Mouse (Mus musculus) neural tube, embryonic 11.5 days (tissue): ENCODE data around the gene Myrf. TPM values are rescaled to one million over a fixed set of nuclear protein-coding genes. Genes with fewer than 3 reads are reported as not detected.

Experiments used
- ATAC-seq: fragments of 200-750 bp; cut with Nextera tagmentation; 2 replicates; pipeline ENCODE4 v1.8.0; 2017; ENCODE audit warnings: moderate number of reproducible peaks, mild to moderate bottlenecking, moderate TSS enrichment, moderate library complexity; ENCODE audit not compliant: insufficient read depth, low FRiP score, low TSS enrichment
- DNase-seq: peaks from one replicate; pipeline ENCODE4 v3.0.0-alpha.2; 2015; ENCODE audit warnings: low spot score
- H3K27ac ChIP-seq: fragments of 300-500 bp; sonication (generic); 2 replicates; pipeline ENCODE4 v1.5.1; 2014; ENCODE audit warnings: low read depth, mild to moderate bottlenecking, low read length
- H3K27me3 ChIP-seq: fragments of 300-500 bp; sonication (generic); 2 replicates; pipeline ENCODE4 v1.6.1; 2014; ENCODE audit warnings: mild to moderate bottlenecking, low read length, mixed read lengths; ENCODE audit not compliant: control insufficient read depth, insufficient read depth
- H3K36me3 ChIP-seq: fragments of 300-500 bp; sonication (generic); 2 replicates; pipeline ENCODE4 v1.6.1; 2014; ENCODE audit warnings: mild to moderate bottlenecking, low read length, moderate library complexity, mixed read lengths; ENCODE audit not compliant: control insufficient read depth, insufficient read depth
- H3K4me1 ChIP-seq: fragments of 300-500 bp; sonication (generic); 2 replicates; pipeline ENCODE4 v1.6.1; 2014; ENCODE audit warnings: low read length, mixed read lengths; ENCODE audit not compliant: control insufficient read depth, insufficient read depth
- H3K4me2 ChIP-seq: fragments of 300-500 bp; sonication (generic); 2 replicates; pipeline ENCODE4 v1.6.1; 2014; ENCODE audit warnings: low read depth, mild to moderate bottlenecking, moderate library complexity
- H3K4me3 ChIP-seq: fragments of 300-500 bp; sonication (generic); 2 replicates; pipeline ENCODE4 v1.5.1; 2014; ENCODE audit warnings: low read depth, low read length
- H3K9ac ChIP-seq: fragments of 300-500 bp; sonication (generic); 2 replicates; pipeline ENCODE4 v1.6.1; 2014; ENCODE audit warnings: mild to moderate bottlenecking, low read length
- H3K9me3 ChIP-seq: fragments of 300-500 bp; sonication (generic); 2 replicates; pipeline ENCODE4 v1.6.1; 2016; ENCODE audit warnings: low read length; ENCODE audit not compliant: control insufficient read depth
- WGBS: fragments of 180-500 bp; shearing (Covaris S2); extraction: QIAGEN DNeasy Blood & Tissue Kit; methylation state at CpG from one replicate; pipeline ENCODE4 v1.1.7; 2014; 5-methylcytosine and 5-hydroxymethylcytosine counted together
- polyA plus RNA-seq: library from polyadenylated mRNA; unstranded; fragments of >200 nt; fragmentation: Nextera tagmentation; extraction: Ambion mirVana; gene quantifications from 2 replicates; pipeline ENCODE4 v1.2.1, GENCODE M21; 2014

Myrf gene
- polyA plus RNA-seq, 1 experiment from 2014 or later, result 1.8 TPM

- WGBS, result 71% methylated on average over 6 of the region's 6 CpGs
- H3K4me3 ChIP-seq, result peak overlapping the region; percentile 92; the same call in 1 of the 2 replicates
- no peaks in the 10 kb centered on the region for H3K9me3 ChIP-seq
- peaks cover 10% of the 10 kb centered on the region for H3K36me3 ChIP-seq
- no peaks in the 10 kb centered on the region for H3K27me3 ChIP-seq
- H3K9ac ChIP-seq, result no peak overlapping the region
- ATAC-seq (no peak), DNase-seq (no peak)
- H3K4me2 ChIP-seq, result peak overlapping the region; percentile 82; the same call in 1 of the 2 replicates
- no peak overlapping the region for H3K27ac ChIP-seq
- H3K4me1 ChIP-seq, result peaks cover 13% of the 10 kb centered on the region
Measured at GRCm38 (mm10) chr19:10205051-10205450, 35.5 kb downstream of the Myrf start.

GRCm38 (mm10) chr19:10204616-10205001 lies 35.9 kb downstream of the Myrf start:
- H3K36me3 ChIP-seq, result peaks cover 10% of the 10 kb centered on the region

GRCm38 (mm10) chr19:10203848-10204615 lies 36.5 kb downstream of the Myrf start, which contains the start of the genes Tmem258 and Fen1:
TSS of gene Tmem258 (plus strand) at chr19:10204014.
TSS of gene Fen1 (minus strand) at chr19:10204169.
- DNase-seq, result peak; percentile 91
- H3K36me3 ChIP-seq, result peaks cover 10% of the 10 kb centered on the region

More at GRCm38 (mm10) chr19:10204616-10205001, 35.9 kb downstream of the Myrf start:
- Histone ChIP-seq H3K4me3 (peak overlapping the region; percentile 92), H3K4me2 (peak overlapping the region; percentile 82), H3K27me3 (no peaks in the 10 kb centered on the region), H3K27ac (no peak overlapping the region), H3K9me3 (no peaks in the 10 kb centered on the region), H3K4me1 (peaks cover 13% of the 10 kb centered on the region), H3K9ac (peak overlapping the region; percentile 88)
- WGBS, result 3% methylated on average over 5 of the region's 5 CpGs
- DNase-seq (peak; percentile 31), ATAC-seq (no peak)

GRCm38 (mm10) chr19:10203146-10203847 lies 37.3 kb downstream of the Myrf start:
- H3K27me3 ChIP-seq, result no peaks in the 10 kb centered on the region
- peak overlapping the region; percentile 82 for H3K4me2 ChIP-seq
- DNase-seq (no peak), ATAC-seq (no peak; the same call in 1 of the 2 replicates)
- peak overlapping the region; percentile 63; the same call in 1 of the 2 replicates for H3K27ac ChIP-seq
- peaks cover 6% of the 10 kb centered on the region for H3K36me3 ChIP-seq
- H3K9me3 ChIP-seq, result no peaks in the 10 kb centered on the region
- peak overlapping the region; percentile 88 for H3K9ac ChIP-seq
- 2% methylated on average over 23 of the region's 23 CpGs for WGBS
- H3K4me1 ChIP-seq, result peaks cover 13% of the 10 kb centered on the region
- peak overlapping the region; percentile 92 for H3K4me3 ChIP-seq

More at GRCm38 (mm10) chr19:10203848-10204615, 36.5 kb downstream of the Myrf start, which contains the start of the genes Tmem258 and Fen1:
- H3K27ac ChIP-seq, result peak within 1 kb of the TSS; percentile 63
- peak within 1 kb of the TSS; percentile 82 for H3K4me2 ChIP-seq
- peak within 1 kb of the TSS; percentile 92 for H3K4me3 ChIP-seq
- peak within 1 kb of the TSS; percentile 88 for H3K9ac ChIP-seq
- H3K4me1 ChIP-seq, result peaks cover 13% of the 10 kb centered on the region
- ATAC-seq, result peak; percentile 92
- H3K9me3 ChIP-seq, result no peaks in the 10 kb centered on the region
- under 1% methylated on average over 40 of the region's 40 CpGs for WGBS
- H3K27me3 ChIP-seq, result no peaks in the 10 kb centered on the region

GRCm38 (mm10) chr19:10198723-10199122 lies 41.8 kb downstream of the Myrf start:
- Histone ChIP-seq H3K27ac (no peak overlapping the region), H3K4me2 (no peak overlapping the region), H3K4me3 (no peak overlapping the region), H3K9ac (no peak overlapping the region), H3K27me3 (no peaks in the 10 kb centered on the region), H3K36me3 (peaks cover 16% of the 10 kb centered on the region), H3K9me3 (no peaks in the 10 kb centered on the region), H3K4me1 (peaks cover 8% of the 10 kb centered on the region)
- ATAC-seq (peak; percentile 53; the same call in 1 of the 2 replicates), DNase-seq (peak; percentile 85)
- WGBS, result 30% methylated on average over 3 of the region's 3 CpGs

GRCm38 (mm10) chr19:10198286-10198685 lies 42.3 kb downstream of the Myrf start:
- ATAC-seq (no peak), DNase-seq (no peak)
- Histone ChIP-seq H3K4me2 (no peak overlapping the region), H3K4me1 (peaks cover 8% of the 10 kb centered on the region), H3K27me3 (no peaks in the 10 kb centered on the region), H3K9ac (no peak overlapping the region), H3K36me3 (peaks cover 20% of the 10 kb centered on the region), H3K4me3 (no peak overlapping the region), H3K27ac (no peak overlapping the region), H3K9me3 (no peaks in the 10 kb centered on the region)
- 83% methylated on average over 2 of the region's 2 CpGs for WGBS

- Histone ChIP-seq H3K27ac (no peak overlapping the region), H3K4me1 (no peaks in the 10 kb centered on the region), H3K36me3 (peaks cover 28% of the 10 kb centered on the region), H3K27me3 (no peaks in the 10 kb centered on the region), H3K9me3 (no peaks in the 10 kb centered on the region), H3K4me2 (no peak overlapping the region), H3K9ac (no peak overlapping the region), H3K4me3 (no peak overlapping the region)
- DNase-seq (no peak), ATAC-seq (no peak)
- WGBS, result 94% methylated on average over 4 of the region's 4 CpGs
Measured at GRCm38 (mm10) chr19:10197130-10197529, 43.4 kb downstream of the Myrf start.

- no peaks in the 10 kb centered on the region for H3K4me1 ChIP-seq
- no peaks in the 10 kb centered on the region for H3K27me3 ChIP-seq
- no peak overlapping the region for H3K4me2 ChIP-seq
- H3K27ac ChIP-seq, result no peak overlapping the region
- H3K4me3 ChIP-seq, result no peak overlapping the region
- no peaks in the 10 kb centered on the region for H3K9me3 ChIP-seq
- ATAC-seq (no peak), DNase-seq (no peak)
- peaks cover 29% of the 10 kb centered on the region for H3K36me3 ChIP-seq
- WGBS, result 83% methylated on average over 5 of the region's 5 CpGs
- H3K9ac ChIP-seq, result no peak overlapping the region
Measured at GRCm38 (mm10) chr19:10195252-10195651, 45.3 kb downstream of the Myrf start.
